Mouse (Mus musculus) midbrain, embryonic 12.5 days (tissue): ENCODE measurements around the gene Itpk1. TPM values are rescaled to one million over a fixed set of nuclear protein-coding genes. Genes with fewer than 3 reads are reported as not detected.
A peak's percentile ranks its signal among the peaks of the same experiment; 100 is the strongest.

Source experiments
- ATAC-seq: fragments of 200-750 bp; cut with Nextera tagmentation; 2 replicates; pipeline ENCODE4 v1.8.0; 2017; ENCODE audit warnings: low read depth, moderate TSS enrichment, moderate library complexity; ENCODE audit not compliant: low FRiP score
- H3K27ac ChIP-seq: fragments of 300-500 bp; sonication (generic); replicated peaks from 2 replicates; pipeline ENCODE4 v1.5.1; 2016; ENCODE audit warnings: mild to moderate bottlenecking
- H3K27me3 ChIP-seq: fragments of 300-500 bp; sonication (generic); 2 replicates; pipeline ENCODE4 v1.6.1; 2016; ENCODE audit warnings: mild to moderate bottlenecking
- H3K36me3 ChIP-seq: fragments of 300-500 bp; sonication (generic); 2 replicates; pipeline ENCODE4 v1.6.1; 2016
- H3K4me1 ChIP-seq: fragments of 300-500 bp; sonication (generic); 2 replicates; pipeline ENCODE4 v1.6.1; 2016
- H3K4me2 ChIP-seq: fragments of 300-500 bp; sonication (generic); replicated peaks from 2 replicates; pipeline ENCODE4 v1.6.1; 2016; ENCODE audit warnings: mild to moderate bottlenecking, moderate library complexity
- H3K4me3 ChIP-seq: fragments of 300-500 bp; sonication (generic); 2 replicates; pipeline ENCODE4 v1.5.1; 2016; ENCODE audit warnings: mild to moderate bottlenecking
- H3K9ac ChIP-seq: fragments of 300-500 bp; sonication (generic); replicated peaks from 2 replicates; pipeline ENCODE4 v1.6.1; 2016; ENCODE audit warnings: mild to moderate bottlenecking, moderate library complexity
- H3K9me3 ChIP-seq: fragments of 300-500 bp; sonication (generic); 2 replicates; pipeline ENCODE4 v1.6.1; 2016; ENCODE audit warnings: mild to moderate bottlenecking
- WGBS: fragments of 180-500 bp; shearing (Covaris S2); methylation state at CpG from one replicate; pipeline ENCODE4 v1.1.7; 2016; 5-methylcytosine and 5-hydroxymethylcytosine counted together
- polyA plus RNA-seq: library from polyadenylated mRNA; unstranded; fragments of >200 nt; fragmentation: Nextera tagmentation; extraction: Ambion mirVana; gene quantifications from 2 replicates; pipeline ENCODE4 v1.2.1, GENCODE M21; 2016

Gene Itpk1
- polyA plus RNA-seq, 1 experiment from 2014 or later = 15.4 TPM

GRCm38 (mm10) chr12:102683979-102684378 lies 20.8 kb downstream of the Itpk1 start:
- Histone ChIP-seq H3K9me3 (no peaks in the 10 kb centered on the region), H3K9ac (no peak overlapping the region), H3K27ac (no peak overlapping the region), H3K4me2 (no peak overlapping the region), H3K4me1 (peaks cover 32% of the 10 kb centered on the region), H3K36me3 (0 out of 2 replicates have a peak, but pooled peaks cover 3% of the 10 kb centered on the region), H3K27me3 (no peaks in the 10 kb centered on the region), H3K4me3 (no peak overlapping the region)
- 45% methylated on average over 5 of the region's 5 CpGs for WGBS
- ATAC-seq = no peak

GRCm38 (mm10) chr12:102683438-102683837 lies 21.3 kb downstream of the Itpk1 start:
- WGBS = 69% methylated on average over 6 of the region's 6 CpGs
- 0 out of 2 replicates have a peak, but pooled peaks cover 3% of the 10 kb centered on the region for H3K36me3 ChIP-seq

GRCm38 (mm10) chr12:102682722-102683299 lies 21.9 kb downstream of the Itpk1 start:
- no peak overlapping the region for H3K4me3 ChIP-seq
- H3K4me2 ChIP-seq = no peak overlapping the region
- 87% methylated on average over 7 of the region's 7 CpGs for WGBS
- peaks cover 38% of the 10 kb centered on the region for H3K4me1 ChIP-seq
- H3K27me3 ChIP-seq = no peaks in the 10 kb centered on the region
- no peak overlapping the region for H3K9ac ChIP-seq
- H3K36me3 ChIP-seq = 0 out of 2 replicates have a peak, but pooled peaks cover 3% of the 10 kb centered on the region
- no peak for ATAC-seq
- H3K9me3 ChIP-seq = no peaks in the 10 kb centered on the region
- H3K27ac ChIP-seq = no peak overlapping the region

More at GRCm38 (mm10) chr12:102683438-102683837, 21.3 kb downstream of the Itpk1 start:
- no peak for ATAC-seq
- H3K9ac ChIP-seq = no peak overlapping the region
- H3K4me2 ChIP-seq = no peak overlapping the region
- no peak overlapping the region for H3K27ac ChIP-seq
- no peaks in the 10 kb centered on the region for H3K27me3 ChIP-seq
- peaks cover 38% of the 10 kb centered on the region for H3K4me1 ChIP-seq
- H3K4me3 ChIP-seq = no peak overlapping the region
- H3K9me3 ChIP-seq = no peaks in the 10 kb centered on the region

- no peaks in the 10 kb centered on the region for H3K9me3 ChIP-seq
- 0 out of 2 replicates have a peak, but pooled peaks cover 3% of the 10 kb centered on the region for H3K36me3 ChIP-seq
- H3K9ac ChIP-seq = no peak overlapping the region
- H3K4me2 ChIP-seq = no peak overlapping the region
- 91% methylated on average over 5 of the region's 5 CpGs for WGBS
- no peaks in the 10 kb centered on the region for H3K27me3 ChIP-seq
- ATAC-seq = no peak
- H3K4me1 ChIP-seq = peaks cover 40% of the 10 kb centered on the region
- no peak overlapping the region for H3K27ac ChIP-seq
- H3K4me3 ChIP-seq = no peak overlapping the region
Observed at GRCm38 (mm10) chr12:102682085-102682484, 22.6 kb downstream of the Itpk1 start.

GRCm38 (mm10) chr12:102681590-102681989 lies 23.1 kb downstream of the Itpk1 start:
- Histone ChIP-seq H3K27me3 (no peaks in the 10 kb centered on the region), H3K36me3 (0 out of 2 replicates have a peak, but pooled peaks cover 3% of the 10 kb centered on the region), H3K9ac (no peak overlapping the region), H3K4me3 (no peak overlapping the region), H3K4me1 (peaks cover 40% of the 10 kb centered on the region), H3K27ac (no peak overlapping the region), H3K4me2 (no peak overlapping the region), H3K9me3 (no peaks in the 10 kb centered on the region)
- ATAC-seq = no peak
- WGBS = 78% methylated on average over 7 of the region's 7 CpGs

GRCm38 (mm10) chr12:102678820-102679219 lies 25.9 kb downstream of the Itpk1 start:
- Histone ChIP-seq H3K9ac (no peak overlapping the region), H3K4me2 (no peak overlapping the region), H3K36me3 (0 out of 2 replicates have a peak, but pooled peaks cover 3% of the 10 kb centered on the region), H3K4me3 (no peak overlapping the region), H3K27ac (no peak overlapping the region), H3K27me3 (no peaks in the 10 kb centered on the region), H3K9me3 (no peaks in the 10 kb centered on the region), H3K4me1 (peaks cover 18% of the 10 kb centered on the region)
- no peak for ATAC-seq
- WGBS = 35% methylated on average over 6 of the region's 6 CpGs

- ATAC-seq = no peak
- no peak overlapping the region for H3K27ac ChIP-seq
Observed at GRCm38 (mm10) chr12:102677089-102677488, 27.6 kb downstream of the Itpk1 start.

GRCm38 (mm10) chr12:102674556-102674955 lies 30.2 kb downstream of the Itpk1 start:
- Histone ChIP-seq H3K9me3 (no peaks in the 10 kb centered on the region), H3K4me1 (peaks cover 26% of the 10 kb centered on the region), H3K9ac (no peak overlapping the region), H3K4me3 (no peak overlapping the region), H3K4me2 (no peak overlapping the region), H3K27ac (no peak overlapping the region), H3K36me3 (no peaks in the 10 kb centered on the region), H3K27me3 (no peaks in the 10 kb centered on the region)
- no peak for ATAC-seq
- WGBS = 91% methylated on average over 10 of the region's 10 CpGs

More at GRCm38 (mm10) chr12:102677089-102677488, 27.6 kb downstream of the Itpk1 start:
- Histone ChIP-seq H3K9me3 (no peaks in the 10 kb centered on the region), H3K4me3 (no peak overlapping the region), H3K4me2 (no peak overlapping the region), H3K9ac (no peak overlapping the region), H3K4me1 (peaks cover 13% of the 10 kb centered on the region), H3K27me3 (no peaks in the 10 kb centered on the region), H3K36me3 (0 out of 2 replicates have a peak, but pooled peaks cover under 1% of the 10 kb centered on the region)
- 83% methylated on average over 3 of the region's 3 CpGs for WGBS

GRCm38 (mm10) chr12:102674123-102674522 lies 30.6 kb downstream of the Itpk1 start:
- no peak for ATAC-seq
- WGBS = 93% methylated on average over 13 of the region's 13 CpGs
- no peak overlapping the region for H3K27ac ChIP-seq
- H3K4me1 ChIP-seq = peaks cover 22% of the 10 kb centered on the region
- H3K4me2 ChIP-seq = no peak overlapping the region
- no peaks in the 10 kb centered on the region for H3K36me3 ChIP-seq
- H3K9me3 ChIP-seq = no peaks in the 10 kb centered on the region
- H3K27me3 ChIP-seq = no peaks in the 10 kb centered on the region
- no peak overlapping the region for H3K4me3 ChIP-seq
- H3K9ac ChIP-seq = no peak overlapping the region

GRCm38 (mm10) chr12:102672857-102673839 lies 31.6 kb downstream of the Itpk1 start:
- ATAC-seq = no peak
- no peaks in the 10 kb centered on the region for H3K27me3 ChIP-seq
- peaks cover 16% of the 10 kb centered on the region for H3K4me1 ChIP-seq
- H3K36me3 ChIP-seq = no peaks in the 10 kb centered on the region
- H3K4me3 ChIP-seq = no peak overlapping the region
- no peak overlapping the region for H3K4me2 ChIP-seq
- WGBS = 87% methylated on average over 20 of the region's 20 CpGs
- no peak overlapping the region for H3K27ac ChIP-seq
- H3K9ac ChIP-seq = no peak overlapping the region
- no peaks in the 10 kb centered on the region for H3K9me3 ChIP-seq

GRCm38 (mm10) chr12:102672176-102672575 lies 32.6 kb downstream of the Itpk1 start:
- H3K27me3 ChIP-seq = no peaks in the 10 kb centered on the region
- no peak overlapping the region for H3K9ac ChIP-seq
- H3K4me3 ChIP-seq = no peak overlapping the region
- 87% methylated on average over 8 of the region's 8 CpGs for WGBS
- ATAC-seq = no peak
- no peak overlapping the region for H3K27ac ChIP-seq
- no peak overlapping the region for H3K4me2 ChIP-seq
- H3K36me3 ChIP-seq = no peaks in the 10 kb centered on the region
- peaks cover 13% of the 10 kb centered on the region for H3K4me1 ChIP-seq
- H3K9me3 ChIP-seq = no peaks in the 10 kb centered on the region

GRCm38 (mm10) chr12:102670848-102671247 lies 33.9 kb downstream of the Itpk1 start:
- 0 out of 2 replicates have a peak, but pooled peaks have one; percentile 47 for ATAC-seq
- 30% methylated on average over 8 of the region's 8 CpGs for WGBS
- H3K27me3 ChIP-seq = no peaks in the 10 kb centered on the region

More at GRCm38 (mm10) chr12:102670848-102671247, 33.9 kb downstream of the Itpk1 start:
- peaks cover 13% of the 10 kb centered on the region for H3K4me1 ChIP-seq
- H3K36me3 ChIP-seq = no peaks in the 10 kb centered on the region
- H3K9ac ChIP-seq = no peak overlapping the region
- no peaks in the 10 kb centered on the region for H3K9me3 ChIP-seq
- H3K27ac ChIP-seq = no peak overlapping the region
- H3K4me3 ChIP-seq = no peak overlapping the region
- H3K4me2 ChIP-seq = no peak overlapping the region
